Mouse (Mus musculus) thymus, postnatal 25 days (tissue): ENCODE measurements at regions not wholly inside any gene's neighbourhood (a gene's known extent, or its start where the extent isn't known, plus 50 kb on each side); places are given as distances from the start of the nearest gene placed in this dataset.

ENCODE experiments used
- DNase-seq: peaks from one replicate; pipeline ENCODE4 v3.0.0; 2022

DNA sequence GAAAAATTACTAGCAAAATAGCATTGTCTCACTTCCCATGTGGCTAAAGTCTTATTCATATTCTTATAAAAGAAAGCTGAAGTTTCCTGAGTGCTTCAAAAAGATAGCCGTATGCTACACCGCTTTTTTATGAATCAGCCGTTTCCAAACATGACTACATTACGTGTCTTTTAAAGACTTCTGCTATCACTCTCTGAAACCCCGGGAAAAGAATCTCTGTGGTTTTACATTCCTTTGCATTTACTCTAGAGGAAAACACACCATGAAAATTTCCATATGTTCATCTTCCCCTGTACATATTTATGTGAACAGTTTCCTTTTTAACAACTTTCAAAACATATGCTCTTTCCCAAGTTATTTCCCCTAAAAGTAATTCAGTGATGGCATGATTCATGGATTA, 882.3 kb downstream of the Gsdmc2 start:
- DNase-seq: no peak

DNA sequence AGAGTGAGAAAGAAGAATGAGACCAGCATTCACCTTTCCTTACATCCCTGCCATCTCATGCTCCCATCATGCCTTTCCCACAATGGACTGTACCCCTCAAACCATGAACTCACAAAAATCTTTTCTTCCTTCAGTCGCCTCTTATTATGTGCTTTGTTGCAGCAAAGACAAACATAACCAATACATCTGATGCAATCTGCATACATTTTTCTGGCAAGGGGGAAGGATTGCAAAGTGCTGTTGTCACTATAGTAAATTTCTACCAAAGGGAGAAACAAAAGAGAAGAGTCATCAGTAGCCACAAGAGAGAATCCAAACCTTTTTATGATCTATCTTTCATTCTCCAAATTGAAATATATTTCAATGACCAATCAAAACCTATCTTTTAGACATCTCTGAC, 884.4 kb downstream of the Gsdmc2 start:
- no peak for DNase-seq

DNA sequence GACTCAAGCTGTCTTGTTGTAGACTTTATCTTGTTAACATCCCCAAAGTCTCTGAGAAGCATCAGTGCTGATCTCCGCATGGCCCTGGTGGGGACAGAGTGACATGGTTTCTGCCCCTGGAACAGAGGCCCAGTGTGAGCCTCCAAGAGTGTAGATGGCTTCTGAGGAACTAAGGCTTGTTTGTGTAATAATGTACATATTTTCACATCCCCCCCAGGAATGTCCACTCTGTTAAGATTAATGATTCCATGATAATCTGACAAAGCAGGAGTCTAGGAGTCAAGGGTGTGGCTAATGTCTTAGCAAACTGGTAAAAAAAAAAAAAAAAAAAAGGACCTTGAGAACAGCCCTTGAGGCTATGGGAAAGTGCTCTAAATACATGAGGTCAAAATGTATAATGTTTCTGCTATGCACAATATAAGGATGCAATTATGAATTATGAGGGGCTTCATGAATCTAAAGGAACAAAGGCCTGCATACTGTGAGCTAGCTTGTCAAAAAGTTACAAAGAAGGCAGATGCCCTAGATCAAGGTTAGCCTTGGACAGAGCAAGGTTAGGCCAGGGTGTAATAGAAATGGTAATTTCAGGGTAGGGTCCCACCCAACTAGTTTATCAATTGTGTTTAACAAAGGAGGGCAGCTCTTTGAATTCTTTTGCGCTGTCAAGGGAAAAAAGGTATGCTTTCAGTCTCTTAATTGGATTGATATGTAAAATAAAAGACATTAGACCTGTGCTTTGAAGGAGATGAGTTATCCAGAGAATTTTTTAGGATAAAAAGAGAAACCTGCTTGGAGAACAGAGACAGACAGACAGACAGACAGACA, 886.3 kb downstream of the Gsdmc2 start:
- DNase-seq: no peak

- no peak for DNase-seq
These were observed 890.1 kb downstream of the Gsdmc2 start for GRCm38 (mm10) chr15:62954889-62955288.

DNA sequence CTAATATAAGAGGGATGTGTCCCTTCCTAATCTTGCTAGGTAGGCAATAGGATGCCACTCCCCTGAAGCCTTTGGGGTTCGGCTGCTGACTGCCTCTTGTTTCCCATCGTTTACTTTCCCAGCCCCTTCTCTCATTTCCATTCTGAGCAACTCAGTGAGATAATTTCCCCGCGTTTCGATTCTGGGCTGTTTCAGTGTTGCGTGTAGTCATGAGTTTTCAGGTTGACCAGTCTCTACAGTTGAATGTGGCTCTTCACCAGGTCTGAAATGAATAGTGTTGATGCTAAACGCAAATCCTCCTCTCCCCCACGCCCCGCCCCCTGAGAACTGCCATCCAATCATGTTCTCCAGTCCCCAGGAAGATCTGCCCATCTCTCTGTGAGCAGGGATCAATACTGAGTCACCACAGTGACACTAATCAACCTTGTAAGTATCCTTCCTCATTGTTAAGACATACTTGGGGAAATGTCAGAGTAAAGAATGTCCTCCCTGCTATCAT, 890.6 kb downstream of the Gsdmc2 start:
- DNase-seq: no peak

DNA sequence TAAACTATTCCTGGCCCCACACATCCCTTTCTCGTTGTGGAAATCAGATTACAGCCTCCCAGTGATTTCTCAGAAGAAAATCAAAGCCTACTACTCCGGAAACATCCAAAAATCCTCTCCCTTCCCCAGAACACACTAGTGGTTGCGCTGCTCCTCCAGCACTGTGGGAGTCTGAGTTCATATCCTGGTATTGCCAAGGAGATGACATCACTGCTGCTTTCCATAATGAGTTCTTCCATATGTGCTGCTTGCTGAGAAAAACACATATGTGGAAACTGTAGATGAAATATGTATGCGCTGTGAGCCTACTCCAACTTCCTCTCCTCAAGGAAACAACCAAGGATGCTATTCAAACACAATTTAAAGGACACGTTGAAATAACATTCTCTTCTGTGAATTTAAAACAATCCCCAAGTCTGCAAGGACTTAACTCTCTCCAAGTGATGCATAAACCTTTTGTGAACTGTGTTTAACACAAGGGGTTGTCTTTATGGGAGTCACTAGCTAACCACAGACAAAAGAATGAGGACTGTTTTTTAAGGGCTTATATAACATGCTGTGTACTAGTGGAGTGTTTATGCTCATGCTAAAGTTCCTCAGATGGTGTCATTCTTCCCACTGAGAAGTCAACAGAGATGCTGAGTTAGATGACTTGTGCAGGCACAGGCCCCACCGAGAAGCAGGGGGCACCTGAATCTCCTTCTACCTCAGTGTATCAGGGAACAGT, 891.6 kb downstream of the Gsdmc2 start:
- no peak for DNase-seq

GRCm38 (mm10) chr15:62952487-62953214, 892.3 kb downstream of the Gsdmc2 start:
- DNase-seq: no peak

- DNase-seq: no peak
These were observed 905.6 kb downstream of the Gsdmc2 start for GRCm38 (mm10) chr15:62939416-62939815.

DNA sequence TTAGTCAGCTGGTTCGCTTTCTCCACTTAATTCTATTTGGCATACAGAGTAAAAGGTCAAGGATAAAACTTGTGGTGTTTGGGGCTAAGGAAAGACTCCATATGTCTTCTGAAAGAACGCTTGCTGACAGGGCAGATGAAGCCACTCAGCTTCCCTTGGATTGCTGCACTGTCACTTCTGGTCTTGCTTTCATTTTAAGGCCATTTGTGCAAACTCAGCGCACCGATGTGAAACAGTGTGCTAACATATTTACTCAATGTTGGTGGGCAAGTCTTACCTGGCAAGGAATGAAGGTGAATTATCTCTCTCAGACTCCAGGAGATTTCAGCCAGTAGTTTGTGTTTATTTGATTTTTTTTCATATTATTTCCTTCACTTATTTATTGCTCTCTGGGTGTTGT, 907.2 kb downstream of the Gsdmc2 start:
- no peak for DNase-seq

DNA sequence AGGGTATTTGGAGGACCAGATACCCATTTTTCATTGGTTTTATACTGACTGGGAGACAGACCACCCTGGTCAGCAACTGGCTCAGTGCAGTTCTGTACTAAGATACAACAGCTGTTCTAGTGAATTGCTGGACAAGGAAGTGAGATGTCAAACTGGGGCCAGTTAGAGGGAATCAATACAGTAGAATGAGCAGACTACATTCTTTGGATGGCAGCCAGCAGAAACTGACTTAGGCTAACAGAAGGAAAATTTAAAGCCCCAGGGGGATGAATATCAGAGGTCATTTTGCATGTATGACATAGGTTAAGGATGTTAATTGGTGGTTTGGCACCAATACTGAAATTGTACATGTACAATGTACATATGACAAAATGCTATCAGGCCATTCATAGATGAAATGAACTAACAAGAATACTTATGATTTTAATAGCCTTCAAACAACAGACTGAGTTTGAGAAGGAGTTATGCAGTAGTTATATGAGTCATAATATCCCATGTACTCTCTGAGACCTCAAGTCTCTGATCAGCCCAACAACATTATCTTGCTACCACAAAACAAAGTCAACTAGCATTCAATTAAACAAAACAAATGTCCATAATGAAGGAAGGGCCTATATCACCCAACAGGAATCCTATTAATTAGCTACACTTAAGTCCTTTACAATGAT, 910.3 kb downstream of the Gsdmc2 start:
- no peak for DNase-seq

DNA sequence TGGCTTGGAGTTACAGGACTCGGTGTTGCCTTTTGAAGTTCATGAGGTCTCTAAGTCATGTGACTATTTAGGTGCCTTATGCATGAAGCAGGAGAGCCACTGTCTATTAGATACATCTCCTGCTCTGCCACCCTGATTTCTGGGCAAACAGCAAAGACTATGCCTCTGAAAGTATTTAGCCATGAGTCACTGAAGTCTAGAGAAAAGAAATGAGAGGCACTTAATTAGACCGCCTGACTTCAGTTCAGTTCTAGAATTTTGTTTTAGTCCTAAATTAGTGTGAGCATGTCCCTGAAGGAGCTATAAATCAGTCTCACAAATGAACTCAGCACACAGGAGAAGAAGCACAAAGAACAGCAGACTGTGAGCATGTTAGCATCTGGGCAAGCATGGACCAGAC, 924.5 kb downstream of the Gsdmc2 start:
- no peak for DNase-seq

- no peak for DNase-seq
These were observed 925.7 kb downstream of the Gsdmc2 start for GRCm38 (mm10) chr15:62919264-62919663.

DNA sequence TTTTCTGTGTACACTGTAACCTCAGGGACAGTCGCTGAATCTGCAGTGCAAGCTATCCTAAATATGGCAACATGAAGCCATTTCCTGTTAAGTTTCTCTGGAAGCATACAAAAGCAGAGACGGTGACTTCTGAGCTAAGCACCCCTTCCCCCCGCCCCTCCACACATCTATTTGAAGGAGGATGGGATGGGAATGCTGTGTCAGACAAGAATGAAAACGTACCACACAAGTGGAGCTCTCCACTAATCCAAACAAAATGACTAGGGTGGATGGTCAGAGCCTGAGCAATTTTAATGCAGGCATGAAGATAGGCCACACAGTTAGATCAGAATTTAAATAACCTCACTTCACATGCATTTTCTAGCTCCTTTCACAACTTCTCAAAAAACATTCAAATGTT, 936.6 kb downstream of the Gsdmc2 start:
- no peak for DNase-seq

DNA sequence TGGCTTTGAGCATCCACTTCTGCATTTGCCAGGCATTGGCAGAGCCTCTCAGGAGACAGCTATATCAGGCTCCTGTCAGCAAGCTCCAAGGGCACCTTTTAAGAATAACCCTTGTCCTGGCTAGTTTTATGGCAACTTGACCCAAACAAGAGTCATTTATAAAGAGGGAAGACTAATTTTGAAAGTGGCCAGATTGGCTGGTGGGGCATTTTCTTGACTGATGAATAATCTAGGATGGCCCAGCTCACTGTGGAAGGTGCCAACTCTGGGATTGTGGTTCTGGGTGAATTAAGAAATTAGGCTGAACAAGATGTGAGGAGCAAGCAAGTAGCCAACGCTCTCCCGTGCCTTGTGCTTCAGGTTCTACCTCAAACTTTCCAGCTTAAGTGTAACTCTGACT, 937.8 kb downstream of the Gsdmc2 start:
- no peak for DNase-seq

GRCm38 (mm10) chr15:62903047-62903822, 941.7 kb downstream of the Gsdmc2 start:
- peak; percentile 6 for DNase-seq

- DNase-seq: no peak
These were observed 943.0 kb downstream of the Gsdmc2 start for GRCm38 (mm10) chr15:62901955-62902354.

GRCm38 (mm10) chr15:62889798-62890197, 955.2 kb downstream of the Gsdmc2 start:
- DNase-seq: no peak

GRCm38 (mm10) chr15:62885331-62885730, 959.6 kb downstream of the Gsdmc2 start:
- peak; percentile 10 for DNase-seq

GRCm38 (mm10) chr15:62871082-62871766, 973.8 kb downstream of the Gsdmc2 start:
- no peak for DNase-seq

GRCm38 (mm10) chr15:62862574-62862973, 982.4 kb downstream of the Gsdmc2 start:
- no peak for DNase-seq

- DNase-seq: no peak
These were observed 983.6 kb downstream of the Gsdmc2 start for GRCm38 (mm10) chr15:62861422-62861821.
